Mouse (Mus musculus) E14TG2a.4 (cell line): ENCODE measurements around the gene Traip.

Experiments
- H3K27me3 ChIP-seq: 2 replicates; pipeline ENCODE4 v1.6.1; 2014; ENCODE audit warnings: low read length, control low read depth; ENCODE audit not compliant: insufficient read depth
- H3K36me3 ChIP-seq: 2 replicates; pipeline ENCODE4 v1.6.1; 2014; ENCODE audit warnings: low read length, control low read depth; ENCODE audit not compliant: insufficient read depth
- H3K4me1 ChIP-seq: replicated peaks from 2 replicates; pipeline ENCODE4 v1.6.1; 2014; ENCODE audit warnings: low read depth, low read length, control low read depth
- H3K4me3 ChIP-seq: replicated peaks from 2 replicates; pipeline ENCODE4 v1.5.1; 2014; ENCODE audit warnings: mild to moderate bottlenecking, low read length
- H3K9me3 ChIP-seq: 2 replicates; pipeline ENCODE4 v1.6.1; 2014; ENCODE audit warnings: low read length, control low read depth
- CTCF ChIP-seq: conservative IDR thresholded peaks from 2 replicates; pipeline ENCODE4 v1.5.1; 2014; ENCODE audit warnings: low read length
- NANOG ChIP-seq: IDR thresholded peaks from 2 replicates; pipeline ENCODE4 v1.6.1; 2014; ENCODE audit warnings: borderline replicate concordance, low read length, mixed read lengths
- POU5F1 ChIP-seq: IDR thresholded peaks from 2 replicates; pipeline ENCODE4 v1.6.1; 2014; ENCODE audit warnings: low read length, borderline replicate concordance

Traip gene

DNA sequence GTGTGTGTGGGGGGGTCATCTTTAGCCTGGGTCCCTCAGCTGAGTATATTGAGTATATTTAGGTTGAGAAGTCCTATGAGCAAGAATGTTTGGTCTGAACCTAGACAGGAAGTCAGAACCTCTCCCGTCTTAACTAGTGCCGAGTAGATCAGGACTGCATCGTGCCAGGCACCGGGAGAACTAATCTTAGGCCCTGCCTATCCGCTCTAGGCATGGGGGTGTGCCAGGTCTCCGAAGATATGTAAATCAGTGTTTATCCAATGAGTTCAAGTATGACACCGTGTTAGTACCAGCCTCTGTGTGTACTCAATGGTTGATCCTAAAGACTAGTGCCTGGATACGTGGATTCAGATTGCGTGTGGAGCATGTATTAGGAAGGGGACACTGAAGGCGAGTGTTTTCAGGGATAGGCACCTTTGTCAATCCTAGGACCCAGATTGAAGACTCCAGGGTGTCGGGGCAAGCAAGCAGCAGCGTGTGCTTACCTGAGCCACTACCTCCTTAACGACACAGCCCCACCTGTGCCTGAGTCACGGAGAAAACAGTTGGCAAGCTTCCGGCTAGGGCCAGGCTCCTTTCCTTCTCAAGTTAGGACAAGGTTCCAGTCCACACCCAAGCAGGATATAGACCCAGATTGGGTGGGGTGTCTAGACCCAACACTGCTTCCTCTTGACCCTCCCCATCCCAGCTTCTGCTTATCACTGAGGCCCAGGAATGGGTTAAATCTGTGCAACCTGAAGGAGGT is 39.7 kb upstream of the Traip start:
- H3K4me1 ChIP-seq, result peaks cover 34% of the 10 kb centered on the region
- H3K27me3 ChIP-seq, result peaks cover 59% of the 10 kb centered on the region
- H3K36me3 ChIP-seq, result no peaks in the 10 kb centered on the region
- no peaks in the 10 kb centered on the region for H3K9me3 ChIP-seq
- H3K4me3 ChIP-seq, result no peak overlapping the region
- TF ChIP-seq CTCF (no peak), NANOG (no peak), POU5F1 (no peak)

DNA sequence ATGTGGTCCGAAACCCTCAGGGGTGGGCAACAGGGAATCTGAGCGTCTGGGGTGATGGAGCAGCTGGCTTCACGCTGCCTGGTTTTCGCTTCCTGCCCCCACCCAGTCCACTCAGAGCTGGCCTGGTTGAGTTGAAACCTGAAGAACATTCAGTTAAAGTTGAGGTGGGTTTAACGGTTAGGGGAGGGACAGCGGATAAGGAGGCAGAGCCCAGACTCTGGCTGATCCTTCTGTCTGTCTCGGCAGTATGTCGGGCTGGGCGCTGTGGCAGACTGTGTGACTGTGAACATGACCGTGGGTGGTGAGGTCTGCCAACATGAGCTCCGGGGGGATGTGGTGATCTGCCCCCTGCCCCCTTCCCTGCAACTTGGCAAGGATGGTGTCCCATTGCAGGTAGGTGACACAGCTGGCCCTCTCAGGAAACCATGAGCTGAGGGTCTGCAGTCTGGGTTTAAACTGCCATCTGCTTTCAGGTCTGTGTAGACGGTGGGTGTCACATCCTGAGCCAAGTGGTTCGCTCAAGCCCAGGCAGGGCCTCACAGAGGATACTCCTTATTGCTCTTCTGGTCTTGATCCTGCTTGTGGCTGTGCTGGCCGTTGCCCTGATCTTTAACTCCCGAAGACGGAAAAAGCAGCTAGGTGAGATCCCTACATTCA is 35.0 kb upstream of the Traip start:
- H3K4me3 ChIP-seq, result no peak overlapping the region

DNA sequence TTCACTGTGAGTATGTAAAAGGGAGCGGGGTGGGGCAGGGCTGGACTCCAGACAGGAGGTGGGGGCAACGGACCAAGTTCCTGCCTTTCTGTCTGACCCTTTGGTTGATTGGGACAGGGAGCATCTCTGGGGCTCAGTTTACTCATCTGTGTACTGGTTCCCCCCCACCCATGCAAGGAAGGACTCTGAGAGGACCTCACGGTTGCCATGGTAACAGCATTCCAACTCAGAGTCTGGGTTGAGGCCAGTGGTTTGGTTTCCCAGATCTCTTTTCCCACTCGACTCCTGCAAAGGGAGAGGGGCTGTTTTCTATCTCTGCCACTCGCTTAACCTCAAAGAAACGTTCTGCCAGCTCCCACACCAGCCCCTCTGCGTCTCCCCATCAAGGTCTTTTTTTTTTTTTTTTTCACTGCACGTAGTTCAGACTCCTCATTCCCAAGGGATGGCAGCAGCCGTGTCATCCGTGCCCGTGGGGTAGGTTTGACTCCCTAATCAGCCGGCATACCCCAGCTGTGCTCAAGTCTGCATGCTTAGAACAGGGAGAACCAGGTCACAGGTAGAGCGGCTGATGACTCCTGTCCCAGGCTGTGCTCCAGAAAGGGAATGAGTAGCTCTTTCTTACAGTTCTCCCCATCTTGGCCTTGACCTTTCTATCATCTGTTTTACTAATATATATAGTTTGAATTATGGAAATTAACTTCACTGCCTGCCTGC is 31.9 kb upstream of the Traip start:
- peaks cover 30% of the 10 kb centered on the region for H3K4me1 ChIP-seq
- H3K9me3 ChIP-seq, result no peaks in the 10 kb centered on the region
- TF ChIP-seq NANOG (no peak), POU5F1 (no peak), CTCF (no peak)
- H3K4me3 ChIP-seq, result no peak overlapping the region
- peaks cover 46% of the 10 kb centered on the region for H3K27me3 ChIP-seq
- H3K36me3 ChIP-seq, result no peaks in the 10 kb centered on the region

More for the DNA sequence above, 35.0 kb upstream of the Traip start:
- Histone ChIP-seq H3K4me1 (peaks cover 25% of the 10 kb centered on the region), H3K27me3 (peaks cover 47% of the 10 kb centered on the region), H3K9me3 (no peaks in the 10 kb centered on the region), H3K36me3 (no peaks in the 10 kb centered on the region)
- TF ChIP-seq NANOG (no peak), CTCF (no peak), POU5F1 (no peak)

DNA sequence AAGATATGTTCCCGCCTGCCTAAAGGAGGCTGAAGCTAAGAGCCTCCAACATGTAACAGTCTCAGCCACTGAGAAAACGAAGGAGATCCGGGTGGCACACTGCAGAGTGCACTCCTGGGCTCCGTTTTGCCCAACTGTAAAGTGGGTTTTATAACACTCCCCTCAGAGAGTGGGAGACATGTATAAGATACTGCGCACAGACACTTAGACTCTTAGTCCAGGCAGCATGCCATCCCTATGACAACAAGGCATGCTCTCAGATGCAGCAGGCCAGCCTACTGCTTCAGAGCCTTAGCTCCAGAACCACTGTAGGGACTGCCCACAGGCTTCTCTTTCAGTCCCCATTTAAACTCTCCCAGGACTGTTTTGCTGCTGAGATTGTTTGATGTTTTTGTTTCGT is 31.1 kb upstream of the Traip start:
- Histone ChIP-seq H3K36me3 (no peaks in the 10 kb centered on the region), H3K4me1 (peaks cover 38% of the 10 kb centered on the region), H3K4me3 (no peak overlapping the region), H3K9me3 (no peaks in the 10 kb centered on the region), H3K27me3 (peaks cover 45% of the 10 kb centered on the region)
- TF ChIP-seq CTCF (no peak), POU5F1 (no peak), NANOG (no peak)

DNA sequence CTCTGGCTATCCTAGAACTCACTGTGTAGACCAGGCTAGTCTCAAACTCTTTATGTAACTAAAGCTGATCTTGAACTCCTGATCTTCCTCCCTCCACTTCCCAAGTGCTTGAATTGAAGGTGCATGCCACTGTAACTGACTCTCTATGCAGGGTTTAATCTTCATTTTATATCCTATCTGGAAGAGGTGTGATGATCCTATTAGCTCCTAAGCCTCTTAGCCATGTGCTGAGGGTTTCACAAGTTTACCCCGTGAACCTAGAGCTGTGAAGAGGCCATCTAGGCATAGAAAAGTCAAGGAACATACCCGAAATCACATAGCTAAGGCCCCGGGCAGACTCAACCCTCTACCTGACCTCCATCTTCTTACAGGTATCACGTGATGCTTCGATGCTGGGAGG is 30.5 kb upstream of the Traip start:
- Histone ChIP-seq H3K4me3 (no peak overlapping the region), H3K36me3 (no peaks in the 10 kb centered on the region), H3K9me3 (no peaks in the 10 kb centered on the region), H3K4me1 (peaks cover 44% of the 10 kb centered on the region), H3K27me3 (peaks cover 42% of the 10 kb centered on the region)
- TF ChIP-seq CTCF, result no peak

DNA sequence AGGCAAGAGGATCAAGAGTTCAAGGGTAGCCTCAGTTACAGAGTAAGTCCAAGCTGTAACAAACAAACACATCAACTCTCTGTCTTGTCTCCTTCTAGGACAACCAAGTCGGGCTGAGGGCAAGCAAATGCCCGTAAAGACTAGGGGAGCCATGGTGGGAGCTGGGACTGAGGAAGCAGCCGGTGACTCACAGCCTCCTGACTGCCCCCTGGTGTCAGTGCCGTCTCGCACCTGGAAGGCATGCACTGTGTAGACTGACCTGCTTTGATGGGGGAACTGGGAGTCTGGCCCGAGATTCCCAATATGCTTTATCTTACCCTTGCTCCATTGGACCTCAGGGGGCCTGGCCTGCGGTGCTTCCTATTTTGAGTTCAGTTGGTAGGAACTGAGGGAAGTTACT is 26.9 kb upstream of the Traip start:
- TF ChIP-seq POU5F1, result no peak
- TF ChIP-seq CTCF, result peak; percentile 62
- H3K4me1 ChIP-seq, result peaks cover 54% of the 10 kb centered on the region
- no peaks in the 10 kb centered on the region for H3K9me3 ChIP-seq
- H3K36me3 ChIP-seq, result no peaks in the 10 kb centered on the region
- peaks cover 24% of the 10 kb centered on the region for H3K27me3 ChIP-seq
- H3K4me3 ChIP-seq, result no peak overlapping the region

DNA sequence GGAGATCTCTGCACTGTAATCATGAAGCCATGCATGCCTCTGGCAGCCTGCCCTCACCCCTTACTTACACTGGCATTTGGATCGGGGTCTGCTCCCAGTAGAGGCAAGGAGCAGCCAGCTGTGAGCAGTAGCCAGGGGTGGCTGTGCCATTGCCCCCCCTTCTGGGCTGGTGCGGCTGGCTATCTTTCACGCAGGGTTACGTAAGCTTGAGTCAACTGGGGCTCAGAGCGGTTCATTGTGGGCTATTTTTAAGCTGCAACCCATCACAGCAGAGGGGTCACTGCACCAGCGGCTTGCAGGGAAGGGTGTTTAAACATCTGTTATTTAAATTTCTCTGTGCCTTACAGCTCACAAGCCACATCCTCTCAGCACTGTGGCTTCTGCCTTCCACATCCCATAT is 26.0 kb upstream of the Traip start:
- H3K4me3 ChIP-seq, result no peak overlapping the region
- no peaks in the 10 kb centered on the region for H3K9me3 ChIP-seq
- peaks cover 45% of the 10 kb centered on the region for H3K4me1 ChIP-seq
- TF ChIP-seq NANOG (no peak), POU5F1 (no peak), CTCF (no peak)
- H3K36me3 ChIP-seq, result no peaks in the 10 kb centered on the region
- peaks cover 34% of the 10 kb centered on the region for H3K27me3 ChIP-seq

DNA sequence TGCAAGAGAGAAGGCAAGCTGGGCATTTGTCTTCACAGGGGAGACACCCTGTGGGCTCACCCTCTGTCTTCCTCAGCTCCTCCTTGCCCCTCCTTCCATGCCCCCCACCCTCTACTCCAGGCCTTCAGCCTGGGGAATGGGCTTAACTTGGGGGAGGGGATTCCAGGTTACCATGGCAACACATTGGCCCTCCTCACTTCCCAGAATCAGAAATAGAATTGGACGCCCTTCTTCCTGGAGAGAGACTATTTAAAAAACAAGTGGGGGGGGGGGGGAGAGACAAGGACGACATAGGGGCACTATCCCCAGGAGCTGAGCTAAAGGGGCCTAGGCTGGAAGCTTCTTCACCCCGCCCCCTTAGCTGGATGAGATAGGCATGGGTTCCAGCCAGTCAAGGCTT is 24.7 kb upstream of the Traip start:
- peaks cover 44% of the 10 kb centered on the region for H3K4me1 ChIP-seq
- no peak for TF ChIP-seq CTCF
- peaks cover 47% of the 10 kb centered on the region for H3K27me3 ChIP-seq
- H3K4me3 ChIP-seq, result no peak overlapping the region
- H3K9me3 ChIP-seq, result no peaks in the 10 kb centered on the region
- no peaks in the 10 kb centered on the region for H3K36me3 ChIP-seq
